Mouse (Mus musculus) kidney, postnatal 0 days (tissue): ENCODE measurements around the gene Hand2. TPM values are rescaled to one million over a fixed set of nuclear protein-coding genes. Genes with fewer than 3 reads are reported as not detected.

Experiments
- ATAC-seq: fragments of 200-750 bp; cut with Nextera tagmentation; replicated peaks from 2 replicates; pipeline ENCODE4 v1.8.0; 2017; ENCODE audit warnings: low read depth, moderate number of reproducible peaks, moderate TSS enrichment, moderate library complexity; ENCODE audit not compliant: low FRiP score
- DNase-seq: peaks from one replicate; pipeline ENCODE4 v3.0.0-alpha.2; 2016; ENCODE audit warnings: low spot score
- H3K27ac ChIP-seq: fragments of 300-500 bp; sonication (generic); 2 replicates; pipeline ENCODE4 v1.5.1; 2014; ENCODE audit warnings: mild to moderate bottlenecking
- H3K27me3 ChIP-seq: fragments of 300-500 bp; sonication (generic); 2 replicates; pipeline ENCODE4 v1.6.1; 2014; ENCODE audit warnings: low read length, mixed read lengths; ENCODE audit not compliant: insufficient read depth
- H3K36me3 ChIP-seq: fragments of 300-500 bp; sonication (generic); 2 replicates; pipeline ENCODE4 v1.6.1; 2014; ENCODE audit warnings: low read length, mixed read lengths; ENCODE audit not compliant: insufficient read depth
- H3K4me1 ChIP-seq: fragments of 300-500 bp; sonication (generic); replicated peaks from 2 replicates; pipeline ENCODE4 v1.6.1; 2014; ENCODE audit warnings: antibody characterized with exemption, low read length, mixed read lengths; ENCODE audit not compliant: insufficient read depth
- H3K4me2 ChIP-seq: fragments of 300-500 bp; sonication (generic); 2 replicates; pipeline ENCODE4 v1.6.1; 2014; ENCODE audit warnings: mild to moderate bottlenecking, low read length, moderate library complexity, mixed read lengths
- H3K4me3 ChIP-seq: fragments of 300-500 bp; sonication (generic); replicated peaks from 2 replicates; pipeline ENCODE4 v1.5.1; 2014; ENCODE audit warnings: low read depth, low read length
- H3K9ac ChIP-seq: fragments of 300-500 bp; sonication (generic); 2 replicates; pipeline ENCODE4 v1.6.1; 2014; ENCODE audit warnings: low read depth, low read length
- H3K9me3 ChIP-seq: fragments of 300-500 bp; sonication (generic); replicated peaks from 2 replicates; pipeline ENCODE4 v1.6.1; 2016; ENCODE audit warnings: low read length, inconsistent platforms, mixed read lengths
- CTCF ChIP-seq: IDR thresholded peaks from 2 replicates; pipeline ENCODE4 v1.5.1; 2016; ENCODE audit warnings: antibody characterized with exemption, low read depth, mild to moderate bottlenecking, moderate library complexity
- WGBS: fragments of 180-500 bp; shearing (Covaris S2); extraction: QIAGEN DNeasy Blood & Tissue Kit; methylation state at CpG from one replicate; pipeline ENCODE4 v1.1.7; 2014; 5-methylcytosine and 5-hydroxymethylcytosine counted together
- polyA plus RNA-seq: library from polyadenylated mRNA; unstranded; fragments of >200 nt; fragmentation: Nextera tagmentation; extraction: Ambion mirVana; gene quantifications from 2 replicates; pipeline ENCODE4 v1.2.1, GENCODE M21; 2015

Hand2 gene
- polyA plus RNA-seq, 1 experiment from 2014 or later: not detected

GRCm38 (mm10) chr8:57341541-57341840, 20.7 kb downstream of the Hand2 start:
- TF ChIP-seq CTCF: no peak
- Histone ChIP-seq H3K9ac (no peak overlapping the region), H3K9me3 (no peaks in the 10 kb centered on the region), H3K27ac (no peak overlapping the region), H3K27me3 (peaks cover 96% of the 10 kb centered on the region), H3K4me3 (no peak overlapping the region), H3K4me1 (0 out of 2 replicates have a peak, but pooled peaks cover 3% of the 10 kb centered on the region), H3K36me3 (no peaks in the 10 kb centered on the region), H3K4me2 (no peak overlapping the region)
- DNase-seq (no peak), ATAC-seq (no peak)
- 5% methylated on average over 6 of the region's 6 CpGs for WGBS

GRCm38 (mm10) chr8:57342386-57343090, 21.8 kb downstream of the Hand2 start:
- no peak overlapping the region for H3K4me3 ChIP-seq
- H3K9ac ChIP-seq: no peak overlapping the region
- H3K36me3 ChIP-seq: no peaks in the 10 kb centered on the region
- peaks cover 96% of the 10 kb centered on the region for H3K27me3 ChIP-seq
- TF ChIP-seq CTCF: no peak
- 8% methylated on average over 10 of the region's 12 CpGs for WGBS
- no peak overlapping the region for H3K4me2 ChIP-seq
- H3K4me1 ChIP-seq: 0 out of 2 replicates have a peak, but pooled peaks cover 3% of the 10 kb centered on the region
- DNase-seq (no peak), ATAC-seq (no peak)
- H3K9me3 ChIP-seq: no peaks in the 10 kb centered on the region
- no peak overlapping the region for H3K27ac ChIP-seq

GRCm38 (mm10) chr8:57343731-57344315, 23.0 kb downstream of the Hand2 start:
- TF ChIP-seq CTCF: no peak
- ATAC-seq (no peak), DNase-seq (no peak)
- H3K4me1 ChIP-seq: 0 out of 2 replicates have a peak, but pooled peaks cover 3% of the 10 kb centered on the region
- no peak overlapping the region for H3K4me2 ChIP-seq
- no peak overlapping the region for H3K9ac ChIP-seq
- H3K36me3 ChIP-seq: no peaks in the 10 kb centered on the region
- no peak overlapping the region for H3K4me3 ChIP-seq
- WGBS: 7% methylated on average over 6 of the region's 6 CpGs
- H3K27ac ChIP-seq: no peak overlapping the region
- peaks cover 97% of the 10 kb centered on the region for H3K27me3 ChIP-seq
- H3K9me3 ChIP-seq: no peaks in the 10 kb centered on the region

GRCm38 (mm10) chr8:57344956-57345870, 24.4 kb downstream of the Hand2 start:
- Histone ChIP-seq H3K27ac (no peak overlapping the region), H3K4me3 (no peak overlapping the region), H3K9ac (no peak overlapping the region), H3K4me1 (0 out of 2 replicates have a peak, but pooled peaks cover 3% of the 10 kb centered on the region), H3K27me3 (peaks cover 97% of the 10 kb centered on the region), H3K4me2 (no peak overlapping the region), H3K9me3 (no peaks in the 10 kb centered on the region), H3K36me3 (no peaks in the 10 kb centered on the region)
- TF ChIP-seq CTCF: no peak
- 4% methylated on average over 23 of the region's 23 CpGs for WGBS
- ATAC-seq (no peak), DNase-seq (no peak)

- Histone ChIP-seq H3K4me3 (no peak overlapping the region), H3K9me3 (no peaks in the 10 kb centered on the region), H3K27me3 (peaks cover 94% of the 10 kb centered on the region), H3K4me2 (no peak overlapping the region), H3K36me3 (no peaks in the 10 kb centered on the region), H3K4me1 (no peaks in the 10 kb centered on the region), H3K9ac (no peak overlapping the region), H3K27ac (no peak overlapping the region)
- DNase-seq: no peak
- ATAC-seq: no peak
- 5% methylated on average over 7 of the region's 7 CpGs for WGBS
- TF ChIP-seq CTCF: no peak
These were observed 25.6 kb downstream of the Hand2 start for GRCm38 (mm10) chr8:57346371-57346770.

GRCm38 (mm10) chr8:57347141-57347540, 26.4 kb downstream of the Hand2 start:
- TF ChIP-seq CTCF: no peak
- Histone ChIP-seq H3K4me3 (no peak overlapping the region), H3K4me2 (no peak overlapping the region), H3K4me1 (no peaks in the 10 kb centered on the region), H3K27ac (no peak overlapping the region), H3K27me3 (peaks cover 94% of the 10 kb centered on the region), H3K36me3 (no peaks in the 10 kb centered on the region), H3K9ac (no peak overlapping the region), H3K9me3 (no peaks in the 10 kb centered on the region)
- ATAC-seq (no peak), DNase-seq (no peak)
- WGBS: 11% methylated on average over 5 of the region's 5 CpGs
